Mouse (Mus musculus) megakaryocyte, embryonic 14.5 days (primary cell): Measurements from ENCODE around the gene S100a9.

ENCODE experiments used
- FLI1 ChIP-seq: IDR thresholded peaks from 2 replicates; pipeline ENCODE4 v1.6.1; 2012; ENCODE audit warnings: low read length, inconsistent platforms, mixed read lengths
- GATA1 ChIP-seq: IDR thresholded peaks from 3 replicates; pipeline ENCODE4 v1.6.1; 2012; ENCODE audit warnings: mixed read lengths, low read length, inconsistent platforms, borderline replicate concordance

GRCm38 (mm10) chr3:90708523-90709202 is 13.1 kb upstream of the S100a9 start:
- TF ChIP-seq GATA1 (no peak), FLI1 (no peak)
